ENCODE assay signal across 30 mouse cellular contexts in genomic region chr10:88383479-88383878, GRCm38 (mm10). TPM values are rescaled to one million over a fixed set of nuclear protein-coding genes. Genes with fewer than 3 reads are reported as not detected.
DNase-seq lines count a peak whose midpoint lies in the region; ATAC-seq and TF ChIP-seq lines count a peak whose summit lies in the region.
"Had no signal": no experiment of that assay in that cellular context is flagged by ENCODE, and none has a peak within 500 bp of the region (broad histone marks: within the 10 kb centered on the region; RNA-seq: fewer than 3 reads in every experiment).

No protein-coding gene starts in this region.

- 0 out of 2 replicates have a peak, but pooled peaks have one; percentile 18 for TF ChIP-seq EP300 in lung, postnatal 0 days (IDR thresholded peaks at IDR 0.05)

- peak overlapping the region; percentile 45; the same call in 1 of the 2 replicates for H3K27ac ChIP-seq in heart, embryonic 15.5 days
- H3K27ac ChIP-seq in heart, embryonic 11.5 days (ENCODE audit: low read depth, low read length), result no peak overlapping the region
- H3K27ac ChIP-seq in lung, postnatal 0 days (ENCODE audit: low read length), result no peak overlapping the region; the same call in 1 of the 2 replicates
- H3K27ac ChIP-seq in hindbrain, postnatal 0 days, result no peak overlapping the region
- H3K27ac ChIP-seq: embryonic facial prominence, embryonic 15.5 days; forebrain, embryonic 12.5 days; hindbrain, embryonic 14.5 days; liver, embryonic 14.5 days; lung, embryonic 15.5 days; midbrain, embryonic 13.5 days; stomach, embryonic 15.5 days had no signal

- DNase-seq in lung, postnatal 0 days (ENCODE audit: low spot score), result peak; percentile 64
- DNase-seq in lung, postnatal 10 days, result no peak
- no peak for DNase-seq in hindbrain, postnatal 0 days (ENCODE audit: low spot score)
- DNase-seq in cerebellum, postnatal 4 days (ENCODE audit: low spot score in 2 of 2), result no peak
- DNase-seq: adrenal gland, postnatal 10 days; cerebellum, adult 11 months; cerebellum, adult 9-10 months; cerebellum, postnatal 36 days; forebrain, postnatal 0 days; gastrocnemius, postnatal 14 days; kidney, adult 11 months; layer of hippocampus, postnatal 36 days; liver; right cerebral cortex, postnatal 14 days; thymus, postnatal 14 days had no signal

- ATAC-seq in heart, embryonic 15.5 days (replicated peaks; ENCODE audit: insufficient number of reproducible peaks, insufficient read depth, low FRiP score, low read depth), result no peak
- no peak for ATAC-seq in heart, embryonic 11.5 days (replicated peaks; ENCODE audit: insufficient number of reproducible peaks, low FRiP score, low TSS enrichment)
- ATAC-seq in lung, postnatal 0 days, result peak; percentile 22
- ATAC-seq in granulocyte monocyte progenitor cell, adult 5-6 weeks (replicated peaks; ENCODE audit: poor library complexity, severe bottlenecking), result peak; percentile 18
- ATAC-seq in megakaryocyte progenitor cell, adult 5-6 weeks (replicated peaks; ENCODE audit: poor library complexity), result 0 out of 2 replicates have a peak, but pooled peaks have one; percentile 4
- no peak for ATAC-seq in hindbrain, postnatal 0 days
- ATAC-seq: forebrain, postnatal 0 days; inflammation-experienced regulatory T-cells, adult 6 months; midbrain, embryonic 13.5 days; Patski had no signal

- no peak overlapping the region for H3K9ac ChIP-seq in heart, embryonic 15.5 days
- H3K9ac ChIP-seq in heart, embryonic 11.5 days (ENCODE audit: low read depth, low read length), result no peak overlapping the region
- H3K9ac ChIP-seq in lung, postnatal 0 days (replicated peaks; ENCODE audit: low read depth), result no peak overlapping the region
- no peak overlapping the region for H3K9ac ChIP-seq in hindbrain, postnatal 0 days (replicated peaks; ENCODE audit: low read length)
- H3K9ac ChIP-seq: embryonic facial prominence, embryonic 15.5 days; forebrain, embryonic 12.5 days; forebrain, postnatal 0 days; hindbrain, embryonic 14.5 days; liver, embryonic 14.5 days; lung, embryonic 15.5 days; midbrain, embryonic 13.5 days; stomach, embryonic 15.5 days had no signal

- no peak overlapping the region for H3K4me2 ChIP-seq in heart, embryonic 15.5 days
- no peak overlapping the region for H3K4me2 ChIP-seq in heart, embryonic 11.5 days
- no peak overlapping the region for H3K4me2 ChIP-seq in lung, postnatal 0 days (replicated peaks; ENCODE audit: low read depth, low read length)
- no peak overlapping the region for H3K4me2 ChIP-seq in hindbrain, postnatal 0 days (ENCODE audit: low read depth, low read length)
- H3K4me2 ChIP-seq: embryonic facial prominence, embryonic 15.5 days; forebrain, embryonic 12.5 days; hindbrain, embryonic 14.5 days; lung, embryonic 15.5 days; midbrain, embryonic 13.5 days; stomach, embryonic 15.5 days had no signal

- 53% methylated on average over 4 of the region's 4 CpGs for WGBS in heart, embryonic 15.5 days
- 55% methylated on average over 4 of the region's 4 CpGs for WGBS in heart, embryonic 11.5 days (ENCODE audit: insufficient replicate concordance)
- 41% methylated on average over 4 of the region's 4 CpGs for WGBS in lung, postnatal 0 days
- 77% methylated on average over 4 of the region's 4 CpGs for WGBS in hindbrain, postnatal 0 days

- H3K9me3 ChIP-seq in heart, embryonic 15.5 days (replicated peaks), result no peaks in the 10 kb centered on the region
- no peaks in the 10 kb centered on the region for H3K9me3 ChIP-seq in heart, embryonic 11.5 days (replicated peaks; ENCODE audit: control insufficient read depth, low read length)
- H3K9me3 ChIP-seq in lung, postnatal 0 days (ENCODE audit: low read length), result no peaks in the 10 kb centered on the region
- H3K9me3 ChIP-seq in hindbrain, postnatal 0 days (ENCODE audit: low read length), result no peaks in the 10 kb centered on the region
- H3K9me3 ChIP-seq: embryonic facial prominence, embryonic 15.5 days; forebrain, embryonic 12.5 days; lung, embryonic 15.5 days; midbrain, embryonic 13.5 days; stomach, embryonic 15.5 days had no signal

- no peaks in the 10 kb centered on the region for H3K36me3 ChIP-seq in heart, embryonic 15.5 days
- no peaks in the 10 kb centered on the region for H3K36me3 ChIP-seq in heart, embryonic 11.5 days (ENCODE audit: control insufficient read depth, insufficient read depth, low read length)
- H3K36me3 ChIP-seq in lung, postnatal 0 days (ENCODE audit: insufficient read depth, low read length), result no peaks in the 10 kb centered on the region
- no peaks in the 10 kb centered on the region for H3K36me3 ChIP-seq in hindbrain, postnatal 0 days (ENCODE audit: insufficient read depth, low read length)
- H3K36me3 ChIP-seq: embryonic facial prominence, embryonic 15.5 days; forebrain, embryonic 12.5 days; lung, embryonic 15.5 days; midbrain, embryonic 13.5 days; stomach, embryonic 15.5 days had no signal

- H3K4me1 ChIP-seq in heart, embryonic 15.5 days (replicated peaks), result peaks cover 50% of the 10 kb centered on the region
- H3K4me1 ChIP-seq in heart, embryonic 11.5 days (ENCODE audit: control insufficient read depth, insufficient read depth, low read length), result peaks cover 15% of the 10 kb centered on the region
- H3K4me1 ChIP-seq in lung, postnatal 0 days (ENCODE audit: insufficient read depth, low read depth, low read length), result peaks cover 4% of the 10 kb centered on the region; the same call in 1 of the 2 replicates
- H3K4me1 ChIP-seq in hindbrain, postnatal 0 days (ENCODE audit: insufficient read depth, low read length), result peaks cover 13% of the 10 kb centered on the region; the same call in 1 of the 2 replicates

- no peak for TF ChIP-seq CTCF in lung, postnatal 0 days (IDR thresholded peaks at IDR 0.05)
- TF ChIP-seq CTCF in hindbrain, postnatal 0 days (IDR thresholded peaks at IDR 0.05; ENCODE audit: low read depth), result no peak

- H3K27me3 ChIP-seq in heart, embryonic 15.5 days, result no peaks in the 10 kb centered on the region
- no peaks in the 10 kb centered on the region for H3K27me3 ChIP-seq in heart, embryonic 11.5 days (ENCODE audit: control insufficient read depth, insufficient read depth, low read length)
- no peaks in the 10 kb centered on the region for H3K27me3 ChIP-seq in lung, postnatal 0 days (replicated peaks; ENCODE audit: insufficient read depth, low read length)
- H3K27me3 ChIP-seq in hindbrain, postnatal 0 days (ENCODE audit: insufficient read depth, low read length), result no peaks in the 10 kb centered on the region
- H3K27me3 ChIP-seq: CH12.LX; embryonic facial prominence, embryonic 15.5 days; forebrain, embryonic 12.5 days; lung, embryonic 15.5 days; midbrain, embryonic 13.5 days; Patski; stomach, embryonic 15.5 days had no signal

- no peak overlapping the region for H3K4me3 ChIP-seq in heart, embryonic 15.5 days
- no peak overlapping the region for H3K4me3 ChIP-seq in heart, embryonic 11.5 days (ENCODE audit: low read depth, low read length)
- H3K4me3 ChIP-seq in lung, postnatal 0 days (ENCODE audit: low read depth, low read length), result no peak overlapping the region
- no peak overlapping the region for H3K4me3 ChIP-seq in hindbrain, postnatal 0 days (ENCODE audit: low read length)
- H3K4me3 ChIP-seq: embryonic facial prominence, embryonic 15.5 days; forebrain, embryonic 12.5 days; lung, embryonic 15.5 days; midbrain, embryonic 13.5 days; stomach, embryonic 15.5 days had no signal

RNA-seq across cellular contexts. Expression of gene Gnptab, which starts 4.5 kb away (rescaled TPM):
- 7.5 and 10.5 TPM in 2 replicates for polyA plus RNA-seq in heart, embryonic 15.5 days (2015; fragmentation: Nextera tagmentation; extraction: Ambion mirVana)
- 8.3 and 8.9 TPM in 2 replicates for polyA plus RNA-seq in heart, embryonic 11.5 days (2014; fragmentation: Nextera tagmentation; extraction: Ambion mirVana)
- polyA plus RNA-seq in lung, postnatal 0 days (2015; fragmentation: Nextera tagmentation; extraction: Ambion mirVana), result 9.9 and 10.2 TPM in 2 replicates
- total RNA-seq in granulocyte monocyte progenitor cell, adult 5-6 weeks (2014; fragmentation: Nextera tagmentation), result 80.5 and 85.2 TPM in 2 replicates
- 53.4 and 62.9 TPM in 2 replicates for total RNA-seq in granulocyte monocyte progenitor cell, adult 5-6 weeks (2017)
- total RNA-seq in megakaryocyte progenitor cell, adult 5-6 weeks (2015), result 117 and 142 TPM in 2 replicates
- 48.7 and 58.3 TPM in 2 replicates for total RNA-seq in megakaryocyte progenitor cell, adult 5-6 weeks (2017)
- 40.5 and 41.2 TPM in 2 replicates for total RNA-seq in hindbrain, postnatal 0 days (2014; rRNA removed)
- polyA plus RNA-seq in hindbrain, postnatal 0 days (2015; fragmentation: Nextera tagmentation; extraction: Ambion mirVana), result 17.9 and 19.0 TPM in 2 replicates

RNA-seq across cellular contexts. Expression of gene Dram1, which starts 4.6 kb away (rescaled TPM):
- polyA plus RNA-seq in heart, embryonic 15.5 days (2015; fragmentation: Nextera tagmentation; extraction: Ambion mirVana), result 3.2 and 5.9 TPM in 2 replicates
- polyA plus RNA-seq in heart, embryonic 11.5 days (2014; fragmentation: Nextera tagmentation; extraction: Ambion mirVana), result 0.39 and 1.1 TPM in 2 replicates
- 232 and 257 TPM in 2 replicates for polyA plus RNA-seq in lung, postnatal 0 days (2015; fragmentation: Nextera tagmentation; extraction: Ambion mirVana)
- total RNA-seq in granulocyte monocyte progenitor cell, adult 5-6 weeks (2014; fragmentation: Nextera tagmentation), result 21.7 and 34.6 TPM in 2 replicates
- total RNA-seq in granulocyte monocyte progenitor cell, adult 5-6 weeks (2017), result 24.8 and 33.2 TPM in 2 replicates
- 38.5 and 45.3 TPM in 2 replicates for total RNA-seq in megakaryocyte progenitor cell, adult 5-6 weeks (2015)
- total RNA-seq in megakaryocyte progenitor cell, adult 5-6 weeks (2017), result 26.8 and 33.4 TPM in 2 replicates
- 0.18 and 0.42 TPM in 2 replicates for total RNA-seq in hindbrain, postnatal 0 days (2014; rRNA removed)
- polyA plus RNA-seq in hindbrain, postnatal 0 days (2015; fragmentation: Nextera tagmentation; extraction: Ambion mirVana), result 0.51 and 0.62 TPM in 2 replicates
- total RNA-seq: MEL had no signal

Comparison
In these comparisons a context has a peak if more than half of its experiments do, and no peak if none do; other contexts are left out.
1. ATAC-seq: peak in lung, postnatal 0 days (single experiment), granulocyte monocyte progenitor cell, adult 5-6 weeks (single experiment) and megakaryocyte progenitor cell, adult 5-6 weeks (single experiment); none in heart, embryonic 15.5 days (single experiment), heart, embryonic 11.5 days (single experiment) and hindbrain, postnatal 0 days (single experiment).
2. RNA of gene Dram1, which starts 4.6 kb away (polyA plus RNA-seq): 232 to 257 TPM in lung, postnatal 0 days; 3.2 to 5.9 TPM in heart, embryonic 15.5 days, 0.51 to 0.62 TPM in hindbrain, postnatal 0 days and 0.39 to 1.1 TPM in heart, embryonic 11.5 days; every median in the first group is over 10 times any median in the second.